Mouse (Mus musculus) embryonic facial prominence, embryonic 14.5 days (tissue): ENCODE results near the gene Myo1e. TPM values are rescaled to one million over a fixed set of nuclear protein-coding genes. Genes with fewer than 3 reads are reported as not detected.

Experiments used
- ATAC-seq: fragments of 200-750 bp; cut with Nextera tagmentation; 2 replicates; pipeline ENCODE4 v1.8.0; 2017; ENCODE audit warnings: low read depth, moderate number of reproducible peaks, moderate TSS enrichment
- DNase-seq: peaks from one replicate; pipeline ENCODE4 v3.0.0-alpha.2; 2015; ENCODE audit warnings: low spot score
- H3K27ac ChIP-seq: fragments of 300-500 bp; sonication (generic); replicated peaks from 2 replicates; pipeline ENCODE4 v1.5.1; 2014; ENCODE audit warnings: low read depth, mild to moderate bottlenecking, low read length, moderate library complexity
- H3K27me3 ChIP-seq: fragments of 300-500 bp; sonication (generic); replicated peaks from 2 replicates; pipeline ENCODE4 v1.6.1; 2014; ENCODE audit warnings: low read length; ENCODE audit not compliant: control insufficient read depth, insufficient read depth
- H3K36me3 ChIP-seq: fragments of 300-500 bp; sonication (generic); 2 replicates; pipeline ENCODE4 v1.6.1; 2014; ENCODE audit warnings: low read length, mixed read lengths; ENCODE audit not compliant: control insufficient read depth, insufficient read depth
- H3K4me1 ChIP-seq: fragments of 300-500 bp; sonication (generic); 2 replicates; pipeline ENCODE4 v1.6.1; 2014; ENCODE audit warnings: antibody characterized with exemption, low read length; ENCODE audit not compliant: control insufficient read depth, insufficient read depth
- H3K4me2 ChIP-seq: fragments of 300-500 bp; sonication (generic); 2 replicates; pipeline ENCODE4 v1.6.1; 2014; ENCODE audit warnings: low read depth, mild to moderate bottlenecking, low read length, moderate library complexity, mixed read lengths
- H3K4me3 ChIP-seq: fragments of 300-500 bp; sonication (generic); 2 replicates; pipeline ENCODE4 v1.5.1; 2014; ENCODE audit warnings: low read depth, mild to moderate bottlenecking, low read length
- H3K9ac ChIP-seq: fragments of 300-500 bp; sonication (generic); 2 replicates; pipeline ENCODE4 v1.6.1; 2014; ENCODE audit warnings: low read depth, mild to moderate bottlenecking, low read length, moderate library complexity, mixed read lengths
- H3K9me3 ChIP-seq: fragments of 300-500 bp; sonication (generic); 2 replicates; pipeline ENCODE4 v1.6.1; 2016; ENCODE audit warnings: low read length; ENCODE audit not compliant: control insufficient read depth
- WGBS: fragments of 180-500 bp; shearing (Covaris S2); extraction: QIAGEN DNeasy Blood & Tissue Kit; methylation state at CpG from one replicate; pipeline ENCODE4 v1.1.7; 2014; 5-methylcytosine and 5-hydroxymethylcytosine counted together
- polyA plus RNA-seq: library from polyadenylated mRNA; unstranded; fragments of >200 nt; fragmentation: Nextera tagmentation; extraction: Ambion mirVana; gene quantifications from 2 replicates; pipeline ENCODE4 v1.2.1, GENCODE M21; 2014

Gene Myo1e
- polyA plus RNA-seq, 1 experiment from 2014 or later, result 22.4 TPM

GRCm38 (mm10) chr9:70194622-70195021 lies 12.5 kb upstream of the Myo1e start:
- no peaks in the 10 kb centered on the region for H3K36me3 ChIP-seq
- no peak overlapping the region for H3K4me2 ChIP-seq
- DNase-seq (no peak), ATAC-seq (no peak)
- H3K4me1 ChIP-seq, result no peaks in the 10 kb centered on the region
- H3K9me3 ChIP-seq, result no peaks in the 10 kb centered on the region
- 82% methylated on average over 11 of the region's 11 CpGs for WGBS
- H3K27me3 ChIP-seq, result no peaks in the 10 kb centered on the region
- H3K9ac ChIP-seq, result no peak overlapping the region
- H3K4me3 ChIP-seq, result no peak overlapping the region
- H3K27ac ChIP-seq, result no peak overlapping the region

GRCm38 (mm10) chr9:70196956-70197659 lies 10.0 kb upstream of the Myo1e start:
- Histone ChIP-seq H3K27me3 (no peaks in the 10 kb centered on the region), H3K4me1 (no peaks in the 10 kb centered on the region), H3K4me2 (no peak overlapping the region), H3K9me3 (no peaks in the 10 kb centered on the region), H3K9ac (no peak overlapping the region), H3K27ac (no peak overlapping the region), H3K4me3 (no peak overlapping the region), H3K36me3 (no peaks in the 10 kb centered on the region)
- 82% methylated on average over 15 of the region's 15 CpGs for WGBS
- ATAC-seq, result no peak
- DNase-seq, result no peak

- ATAC-seq (no peak), DNase-seq (no peak)
- H3K9me3 ChIP-seq, result no peaks in the 10 kb centered on the region
- no peak overlapping the region for H3K4me3 ChIP-seq
- H3K4me1 ChIP-seq, result no peaks in the 10 kb centered on the region
- H3K36me3 ChIP-seq, result no peaks in the 10 kb centered on the region
- H3K27ac ChIP-seq, result no peak overlapping the region
- H3K9ac ChIP-seq, result no peak overlapping the region
- no peaks in the 10 kb centered on the region for H3K27me3 ChIP-seq
- H3K4me2 ChIP-seq, result no peak overlapping the region
- WGBS, result 89% methylated on average over 8 of the region's 8 CpGs
Observed at GRCm38 (mm10) chr9:70197992-70198391, 9.2 kb upstream of the Myo1e start.

GRCm38 (mm10) chr9:70202753-70203152 lies 4.4 kb upstream of the Myo1e start:
- Histone ChIP-seq H3K4me1 (no peaks in the 10 kb centered on the region), H3K4me2 (no peak overlapping the region), H3K27ac (no peak overlapping the region), H3K9ac (no peak overlapping the region), H3K9me3 (no peaks in the 10 kb centered on the region), H3K4me3 (no peak overlapping the region), H3K27me3 (no peaks in the 10 kb centered on the region), H3K36me3 (no peaks in the 10 kb centered on the region)
- 59% methylated on average over 5 of the region's 5 CpGs for WGBS
- no peak for DNase-seq
- ATAC-seq, result no peak

- Histone ChIP-seq H3K4me2 (no peak overlapping the region), H3K27ac (no peak overlapping the region), H3K9ac (no peak overlapping the region), H3K4me1 (peaks cover 2% of the 10 kb centered on the region; the same call in 1 of the 2 replicates), H3K9me3 (no peaks in the 10 kb centered on the region), H3K4me3 (no peak overlapping the region), H3K27me3 (no peaks in the 10 kb centered on the region), H3K36me3 (no peaks in the 10 kb centered on the region)
- no peak for DNase-seq
- WGBS, result 59% methylated on average over 15 of the region's 15 CpGs
- ATAC-seq, result no peak
Observed at GRCm38 (mm10) chr9:70203267-70204076, 3.7 kb upstream of the Myo1e start.

GRCm38 (mm10) chr9:70207981-70208521 lies 901 bp downstream of the Myo1e start:
- ATAC-seq, result peak; percentile 64
- WGBS, result under 1% methylated on average over 19 of the region's 26 CpGs
- Histone ChIP-seq H3K36me3 (no peaks in the 10 kb centered on the region), H3K27me3 (no peaks in the 10 kb centered on the region), H3K4me3 (peak overlapping the region; percentile 75), H3K4me1 (peaks cover 13% of the 10 kb centered on the region), H3K9ac (peak overlapping the region; percentile 80), H3K27ac (peak overlapping the region; percentile 93), H3K4me2 (peak overlapping the region; percentile 99), H3K9me3 (no peaks in the 10 kb centered on the region)
- DNase-seq, result peak; percentile 61

- peak overlapping the region; percentile 93; the same call in 1 of the 2 replicates for H3K27ac ChIP-seq
- H3K4me2 ChIP-seq, result peak overlapping the region; percentile 99
- no peak for DNase-seq
- H3K27me3 ChIP-seq, result no peaks in the 10 kb centered on the region
- 13% methylated on average over 12 of the region's 12 CpGs for WGBS
- no peaks in the 10 kb centered on the region for H3K36me3 ChIP-seq
- peaks cover 13% of the 10 kb centered on the region for H3K4me1 ChIP-seq
- peak overlapping the region; percentile 80 for H3K9ac ChIP-seq
- H3K4me3 ChIP-seq, result peak overlapping the region; percentile 75
- H3K9me3 ChIP-seq, result no peaks in the 10 kb centered on the region
- no peak for ATAC-seq
Observed at GRCm38 (mm10) chr9:70208751-70209150, 1.6 kb downstream of the Myo1e start.

GRCm38 (mm10) chr9:70209296-70210049 lies 2.3 kb downstream of the Myo1e start:
- DNase-seq (peak; percentile 67), ATAC-seq (no peak)
- Histone ChIP-seq H3K4me3 (peak overlapping the region; percentile 75), H3K9me3 (no peaks in the 10 kb centered on the region), H3K27me3 (no peaks in the 10 kb centered on the region), H3K27ac (no peak overlapping the region), H3K4me2 (peak overlapping the region; percentile 99), H3K9ac (no peak overlapping the region), H3K4me1 (peaks cover 13% of the 10 kb centered on the region), H3K36me3 (no peaks in the 10 kb centered on the region)
- WGBS, result 65% methylated on average over 8 of the region's 8 CpGs
